Mouse (Mus musculus) layer of hippocampus, postnatal 25 days (tissue): ENCODE results near the gene Cenpm. TPM values are rescaled to one million over a fixed set of nuclear protein-coding genes. Genes with fewer than 3 reads are reported as not detected.
A peak's percentile ranks its signal among the peaks of the same experiment; 100 is the strongest.

Experiments used
- DNase-seq, 2 experiments: peaks; one replicate each; pipeline ENCODE4 v3.0.0; 2022; ENCODE audit warnings: mixed read lengths in 2 of 2, low spot score in 1 of 2; ENCODE audit errors: extremely low spot score in 1 of 2
- total RNA-seq, 2 experiments: library from RNA; stranded (reverse); gene quantifications; 2 replicates each; pipeline ENCODE4 v1.2.3; 2021

The Cenpm gene
- 1 to 10 TPM; 2.2 to 2.4 TPM for total RNA-seq

DNA sequence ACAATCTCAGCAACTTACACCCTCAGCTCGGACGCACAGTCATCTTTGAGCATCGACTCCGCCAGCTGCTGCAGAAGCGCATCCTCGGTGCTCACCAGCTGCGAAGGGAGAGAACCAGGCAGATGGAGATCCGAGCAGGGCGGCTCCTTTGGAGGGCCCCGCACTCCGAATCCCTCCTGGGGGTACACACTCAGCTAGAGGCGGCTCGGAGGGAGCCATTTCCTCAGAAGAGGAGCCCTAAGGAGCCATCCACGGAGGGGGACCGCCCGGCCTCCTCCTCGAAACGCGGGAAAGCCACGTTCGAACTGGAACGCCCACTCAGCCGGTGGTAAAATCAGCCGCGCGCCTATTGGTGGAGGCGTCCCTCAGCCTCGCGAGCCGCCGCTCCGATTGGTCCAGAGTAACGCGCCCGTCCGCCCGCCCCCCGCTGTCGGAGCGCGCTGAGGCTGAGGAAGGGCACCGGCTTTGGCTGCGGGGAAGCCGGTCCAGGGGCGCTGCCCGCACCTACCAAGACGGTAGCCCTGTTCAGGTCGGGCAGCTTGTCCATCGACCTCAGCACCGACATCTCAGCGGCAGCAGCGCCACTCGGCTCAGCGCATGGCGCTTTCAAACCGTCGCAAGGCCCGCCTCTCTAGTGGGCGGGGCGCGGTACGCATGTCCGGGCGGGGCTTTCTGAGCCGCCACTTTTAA lies at the start of gene Cenpm:
Cenpm (minus strand) TSS at position 634 of the 690 bp plus-strand sequence.
- peak; percentile 84 to 88 for DNase-seq

DNA sequence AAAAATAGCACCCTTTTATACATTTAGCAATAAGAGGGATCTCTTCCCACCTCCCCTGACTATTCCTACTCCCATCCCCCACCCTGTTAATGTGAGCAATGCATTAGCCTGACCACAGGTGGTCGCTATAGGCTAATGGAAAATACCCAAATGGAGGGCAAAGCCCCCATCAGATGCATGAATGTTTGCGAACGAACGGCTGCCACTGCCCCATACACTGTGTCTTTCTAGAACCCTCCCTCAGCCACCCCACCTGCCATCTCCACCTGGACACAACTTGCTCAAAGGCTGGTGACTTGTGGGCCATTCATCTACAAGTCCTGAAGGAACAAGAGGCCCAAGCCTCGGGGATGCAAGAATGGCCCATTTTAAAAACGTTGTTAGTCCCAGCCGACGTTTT lies 49.5 kb upstream of the Cenpm start:
- DNase-seq, result no peak

DNA sequence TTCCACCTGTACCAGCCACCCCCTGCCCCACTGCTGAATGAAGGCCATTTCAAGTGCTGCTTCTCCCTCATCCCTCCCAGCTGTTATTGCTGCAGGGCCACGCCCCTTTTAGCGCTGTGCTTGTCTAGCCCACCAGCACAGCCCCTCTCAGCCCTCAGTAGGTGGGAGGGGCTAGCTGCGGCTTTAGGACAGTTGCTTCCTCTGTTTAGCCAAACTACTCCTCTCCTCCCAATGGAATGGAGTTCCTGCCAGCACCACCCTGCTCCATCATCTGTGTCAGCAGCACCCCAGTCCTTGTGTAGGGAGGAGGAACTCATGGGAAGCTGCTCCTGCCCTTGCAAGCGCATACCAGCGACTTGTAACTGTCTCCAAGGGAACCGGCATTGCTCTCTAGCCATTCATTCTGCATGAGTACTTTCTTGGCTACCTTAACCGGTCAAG lies 48.7 kb upstream of the Cenpm start:
- DNase-seq, result no peak

DNA sequence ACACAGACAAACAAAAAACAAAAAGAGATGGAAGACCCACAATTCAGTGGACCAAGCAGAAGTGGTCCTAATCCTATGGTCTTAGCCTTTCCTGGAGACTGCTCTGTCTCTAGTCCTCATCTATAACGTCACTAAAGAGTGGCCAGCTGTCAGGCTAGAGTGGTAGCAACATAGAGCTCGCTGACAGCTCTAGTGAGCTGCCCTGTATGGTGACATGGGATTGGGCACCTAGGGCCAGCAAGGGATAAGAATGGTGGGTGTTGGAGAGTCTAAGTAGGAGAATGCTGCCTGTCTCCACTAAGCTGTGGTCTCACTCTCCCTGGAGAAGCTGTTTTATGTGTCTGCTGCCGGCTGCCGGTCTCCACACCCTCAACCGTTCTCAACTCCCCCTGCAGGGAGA lies 48.3 kb upstream of the Cenpm start:
- no peak for DNase-seq

DNA sequence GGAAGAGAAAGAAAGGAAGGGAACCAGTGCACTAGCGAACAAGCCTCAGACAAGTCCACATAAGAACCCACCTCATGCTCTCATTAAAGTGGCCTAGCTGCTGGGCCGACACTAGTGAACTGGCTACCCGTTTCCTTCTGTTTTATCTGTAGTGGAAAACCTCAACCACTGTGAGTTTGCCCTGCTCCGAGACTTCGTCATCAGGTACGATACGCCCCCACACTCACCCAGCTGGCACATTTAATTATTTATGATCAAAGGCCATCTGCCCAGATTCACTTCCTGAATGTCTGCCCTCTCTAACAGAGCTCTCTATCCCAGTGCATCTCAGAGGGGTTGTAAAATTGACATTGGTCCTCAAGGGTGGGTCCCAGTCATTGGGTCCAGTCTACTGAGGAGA lies 45.7 kb upstream of the Cenpm start:
- no peak for DNase-seq

DNA sequence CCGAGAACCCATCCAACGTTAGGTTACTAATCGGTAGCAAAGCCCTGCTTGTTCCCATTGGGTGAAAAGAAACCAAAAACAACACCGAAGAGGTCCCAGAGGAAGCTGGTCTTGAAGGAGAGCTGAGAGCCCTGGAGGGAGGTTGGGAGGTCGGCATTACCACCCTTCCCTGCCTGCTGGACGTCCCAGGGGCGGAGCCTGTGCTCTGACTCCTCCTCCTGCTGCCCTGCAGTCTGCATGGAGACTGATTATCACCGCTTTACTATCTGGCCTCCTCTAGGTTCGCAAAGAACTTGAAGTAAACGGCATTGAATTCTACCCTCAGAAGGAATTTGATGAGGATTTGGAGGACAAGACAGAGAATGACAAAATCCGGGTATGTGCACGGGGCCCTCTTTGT lies 41.6 kb upstream of the Cenpm start:
- no peak for DNase-seq

DNA sequence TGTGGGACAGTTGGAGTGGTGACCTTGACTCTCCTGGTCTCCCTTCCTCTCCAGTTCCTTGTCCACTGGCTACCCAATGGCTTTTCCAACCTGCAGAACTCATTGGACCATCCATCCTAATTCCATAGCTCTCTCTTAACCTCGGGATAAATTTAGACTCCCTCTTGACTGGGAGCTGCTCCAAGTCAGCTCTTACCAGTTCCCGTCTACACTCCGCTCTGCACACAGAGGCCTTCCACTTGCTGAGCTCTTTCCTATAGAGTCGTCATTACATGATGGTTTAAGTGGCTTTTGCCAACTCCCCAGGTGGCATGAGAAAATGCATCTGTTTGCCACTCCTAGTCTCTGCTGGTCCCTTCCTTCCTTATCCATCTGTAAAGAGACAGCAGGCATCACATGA lies 36.1 kb upstream of the Cenpm start:
- DNase-seq, result no peak

DNA sequence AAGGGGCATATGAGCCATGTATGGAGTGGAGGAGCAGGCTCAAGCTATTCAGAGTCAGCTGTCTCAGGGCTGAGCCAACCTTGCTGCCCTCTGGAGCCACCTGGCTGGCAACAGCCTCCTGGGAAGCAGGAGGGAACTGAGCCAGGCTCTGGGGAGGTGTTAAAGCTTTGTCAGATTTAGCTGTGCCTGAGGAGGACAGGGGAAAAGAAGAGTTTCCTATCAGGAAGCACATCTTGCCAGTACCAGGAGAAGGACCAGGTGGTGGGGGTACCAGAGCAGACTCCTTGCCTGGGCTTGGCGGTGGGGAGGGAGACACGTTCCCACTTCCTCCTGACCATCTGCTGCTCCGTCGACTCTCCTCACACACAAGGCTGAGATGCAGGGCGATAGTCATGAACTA lies 33.0 kb upstream of the Cenpm start:
- DNase-seq, result no peak

DNA sequence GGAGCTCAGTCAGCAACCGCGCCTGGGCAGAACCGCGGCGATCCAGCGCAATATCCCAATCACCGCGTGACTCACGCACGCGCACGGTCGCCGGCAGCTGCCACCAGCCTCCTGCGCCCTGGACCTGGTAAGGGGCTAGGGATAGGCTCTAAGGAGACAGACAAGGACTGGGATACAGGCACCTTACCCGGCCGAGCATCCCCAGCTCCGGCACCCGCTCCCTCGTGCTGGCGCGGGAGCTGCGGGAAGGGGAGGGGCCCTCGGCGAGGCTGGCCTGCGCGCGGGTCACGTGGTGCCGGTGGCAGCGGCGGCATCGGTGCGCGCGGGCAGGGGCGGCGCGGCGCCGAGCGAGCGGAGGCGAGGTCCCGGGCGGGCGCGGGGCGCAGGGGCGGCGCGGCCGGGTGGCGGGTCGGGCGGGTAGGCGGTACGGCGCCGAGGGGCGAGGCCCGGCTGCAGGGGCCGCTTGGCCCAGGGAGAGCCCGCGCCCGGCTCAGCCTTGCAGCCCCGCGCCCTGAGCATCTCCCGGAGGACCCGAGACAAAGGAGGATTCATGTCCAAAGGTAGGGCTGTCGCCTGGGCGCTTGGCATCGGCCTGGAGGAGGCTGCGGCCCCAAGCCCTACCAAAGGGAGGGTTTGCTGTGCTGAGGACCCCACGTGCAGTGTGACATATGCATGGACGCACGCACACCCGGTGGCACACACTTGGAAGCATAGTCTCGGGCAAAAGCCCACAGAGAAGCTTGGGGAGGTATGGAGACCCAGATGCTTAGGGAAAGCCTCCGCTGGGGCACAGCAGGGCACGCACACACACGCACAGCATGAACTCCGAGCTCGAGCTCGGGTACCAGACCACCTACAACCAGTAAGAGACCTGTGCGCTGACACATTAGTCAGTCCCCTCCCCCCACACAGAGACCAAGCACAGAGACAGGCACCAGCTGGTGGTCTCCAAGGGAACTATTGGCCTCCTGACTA lies 30.7 kb upstream of the Cenpm start:
- DNase-seq, result peak; percentile 73 to 77

DNA sequence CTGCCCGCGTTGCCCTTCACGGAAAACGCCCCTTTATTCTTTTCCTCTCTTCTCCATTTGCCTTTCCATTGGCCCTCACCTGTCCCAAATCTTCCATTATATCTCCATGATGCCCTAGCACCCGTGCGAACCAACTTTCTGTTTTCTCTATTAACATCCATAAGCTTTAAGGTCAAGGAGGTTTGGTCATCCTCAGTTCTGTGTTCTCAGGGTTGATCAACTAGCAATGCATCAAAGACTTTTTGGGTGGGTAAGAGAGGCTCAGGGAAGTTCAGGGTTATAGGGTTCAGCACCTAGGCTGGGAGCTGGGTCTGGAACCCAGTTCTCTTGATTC lies 30.0 kb upstream of the Cenpm start, which contains the start of gene Sept3:
Sept3 (plus strand) TSS at position 301 of the 334 bp plus-strand sequence.
- DNase-seq, result no peak

DNA sequence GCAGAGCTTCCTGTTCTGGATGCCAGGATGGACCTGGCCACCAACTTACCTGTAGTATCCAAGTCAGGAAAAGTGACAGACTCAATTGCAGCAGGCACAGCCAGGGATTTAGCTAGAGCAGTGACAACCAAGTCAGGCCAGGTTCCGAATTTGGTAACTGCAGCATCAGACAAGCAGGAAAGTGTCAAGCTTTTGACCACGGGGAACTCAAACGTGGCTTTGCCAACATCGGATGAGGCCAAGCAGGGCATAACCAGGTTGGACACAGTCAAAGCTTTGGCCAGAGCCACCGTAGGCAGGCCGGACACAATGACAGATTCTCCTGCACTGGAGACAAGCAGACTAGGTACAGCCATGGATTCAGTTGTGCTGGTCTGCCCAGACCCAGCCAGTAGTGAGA lies 27.7 kb upstream of the Cenpm start:
- no peak for DNase-seq

DNA sequence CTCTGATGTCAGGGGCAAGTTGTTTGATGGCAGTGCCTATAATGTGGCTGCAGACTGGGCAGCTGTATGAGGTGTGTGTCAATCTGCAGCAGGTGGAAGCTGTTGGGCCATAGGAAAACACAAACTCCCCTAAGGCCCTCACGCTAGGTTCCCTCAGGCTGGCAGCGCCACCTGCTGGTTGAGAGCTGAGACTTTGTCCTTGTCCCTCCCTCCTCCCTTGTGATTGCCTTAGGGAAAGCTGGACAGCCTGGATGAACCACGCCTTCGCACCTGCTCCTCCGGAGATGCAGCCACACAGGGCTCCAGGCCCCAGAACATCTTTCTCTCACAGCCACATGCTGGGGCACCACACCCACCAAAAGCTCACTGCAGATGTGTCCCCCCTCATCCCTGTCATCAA lies 26.7 kb upstream of the Cenpm start:
- peak; percentile 69 to 87 for DNase-seq

DNA sequence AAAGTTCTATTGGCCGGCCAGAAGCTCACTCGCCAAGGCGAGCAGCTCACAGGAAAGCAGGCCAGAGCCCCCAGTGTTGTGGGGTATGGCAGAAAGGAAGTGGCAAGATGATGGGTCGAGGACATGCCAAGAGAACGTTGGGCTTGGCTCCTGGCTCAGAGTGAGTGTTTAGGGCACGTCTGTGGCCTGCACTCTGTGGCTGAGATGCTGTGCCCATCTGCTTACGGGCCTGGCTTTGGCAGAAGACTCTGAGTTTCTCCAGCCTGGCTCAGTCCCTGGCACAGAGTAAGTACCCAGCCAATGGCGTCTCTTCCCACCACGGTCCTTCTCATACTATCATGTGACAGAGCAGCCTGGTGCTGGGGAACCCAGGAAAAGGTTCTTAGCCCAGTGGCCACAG lies 24.2 kb upstream of the Cenpm start:
- DNase-seq, result no peak

DNA sequence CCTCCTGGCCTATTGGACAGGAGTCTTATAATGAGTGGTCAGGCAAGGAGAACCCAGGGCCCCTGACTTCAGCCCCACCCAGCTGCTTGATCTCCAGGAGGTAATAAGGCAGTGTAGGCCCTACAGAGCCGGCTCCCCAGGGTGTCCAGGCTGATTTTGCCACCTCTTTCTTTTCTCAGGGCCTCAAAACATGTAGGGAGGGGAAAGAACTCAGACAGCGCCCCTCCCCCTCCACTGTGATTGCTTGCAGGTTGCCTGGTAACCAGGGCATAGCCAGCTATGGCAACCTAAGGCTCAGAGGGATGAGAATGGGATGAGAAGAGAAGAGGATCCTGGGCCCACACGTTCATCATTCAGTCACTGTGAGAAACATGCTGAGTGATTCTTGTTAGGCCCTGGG lies 23.6 kb upstream of the Cenpm start:
- peak in 1 of 2 experiments; percentile 67 for DNase-seq

DNA sequence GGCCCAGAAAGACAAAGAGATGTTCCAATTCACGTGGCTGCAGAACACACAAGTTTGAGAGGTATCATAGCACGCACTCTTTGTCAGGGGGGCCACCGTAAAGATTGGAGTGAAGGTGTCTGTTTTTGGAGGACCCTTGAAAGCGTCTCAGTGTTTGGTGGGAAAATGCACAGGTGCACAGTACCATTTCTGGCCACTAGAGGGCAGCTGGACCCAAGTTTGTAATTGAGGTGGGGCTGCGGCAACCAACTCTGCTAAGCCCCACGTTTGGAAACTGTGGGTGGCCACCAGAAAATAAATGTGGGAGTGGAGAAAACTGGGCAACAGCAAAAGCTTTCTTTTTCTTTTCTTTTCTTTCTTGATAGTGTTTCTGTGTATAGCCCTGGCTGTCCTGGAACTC lies 21.8 kb upstream of the Cenpm start:
- DNase-seq, result peak; percentile 72 to 85

DNA sequence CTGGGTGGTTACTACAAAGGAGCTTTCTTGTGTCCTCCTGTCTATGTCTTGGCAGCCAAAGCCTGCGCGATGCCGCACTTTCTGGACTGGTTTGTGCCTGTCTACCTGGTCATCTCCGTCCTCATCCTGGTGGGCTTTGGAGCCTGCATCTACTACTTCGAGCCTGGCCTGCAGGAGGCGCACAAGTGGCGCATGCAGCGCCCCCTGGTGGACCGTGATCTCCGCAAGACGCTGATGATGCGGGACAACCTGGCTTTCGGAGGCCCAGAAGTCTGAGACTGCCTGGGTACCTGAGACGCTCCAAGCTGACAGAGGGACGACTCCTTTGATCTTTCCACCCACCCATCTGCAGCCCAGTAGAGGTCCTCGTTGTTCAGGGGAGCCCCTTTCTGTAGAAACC lies 15.0 kb upstream of the Cenpm start:
- peak; percentile 68 to 87 for DNase-seq

DNA sequence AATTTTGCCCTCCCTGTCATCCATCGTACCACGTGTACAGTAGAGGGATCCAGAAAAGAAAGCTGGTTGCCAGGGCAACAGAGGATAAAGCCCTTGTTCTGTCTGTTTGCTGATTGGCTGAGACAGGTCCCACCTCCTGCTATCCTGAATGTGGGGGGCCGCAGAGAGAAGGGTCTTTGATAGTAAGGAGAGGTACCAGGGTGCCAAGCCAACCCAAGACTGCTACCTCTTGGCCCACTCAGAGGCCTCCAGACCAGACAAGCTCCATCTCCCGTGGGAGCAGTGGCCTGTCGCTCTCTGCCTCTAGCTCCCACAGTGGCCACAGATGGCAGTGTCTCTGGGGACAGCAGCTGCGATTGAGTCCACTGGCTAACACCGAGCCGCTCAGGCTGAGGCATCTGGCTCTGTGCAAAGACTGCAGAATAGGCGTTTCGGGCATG lies 11.4 kb upstream of the Cenpm start:
- peak; percentile 62 to 73 for DNase-seq

DNA sequence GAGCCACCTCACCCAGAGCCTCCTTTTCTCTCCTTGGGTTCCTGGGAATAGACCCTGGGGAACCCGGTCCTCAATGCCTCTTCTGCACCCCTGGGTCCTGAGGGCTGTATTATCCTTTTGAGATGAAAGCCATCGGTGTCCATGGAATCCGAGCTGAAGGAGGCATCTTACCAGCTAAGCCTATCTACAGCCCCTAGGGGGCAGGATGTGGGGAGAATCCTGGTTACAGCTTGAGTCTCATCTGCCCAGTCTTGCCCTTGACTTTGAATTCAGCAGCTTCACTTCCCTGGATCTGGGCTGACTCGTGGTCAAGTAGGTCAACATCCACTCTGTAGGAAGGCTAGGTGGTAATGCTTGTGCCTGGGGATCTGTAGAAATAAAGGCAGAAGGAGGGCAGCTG lies 10.7 kb upstream of the Cenpm start:
- DNase-seq, result no peak

DNA sequence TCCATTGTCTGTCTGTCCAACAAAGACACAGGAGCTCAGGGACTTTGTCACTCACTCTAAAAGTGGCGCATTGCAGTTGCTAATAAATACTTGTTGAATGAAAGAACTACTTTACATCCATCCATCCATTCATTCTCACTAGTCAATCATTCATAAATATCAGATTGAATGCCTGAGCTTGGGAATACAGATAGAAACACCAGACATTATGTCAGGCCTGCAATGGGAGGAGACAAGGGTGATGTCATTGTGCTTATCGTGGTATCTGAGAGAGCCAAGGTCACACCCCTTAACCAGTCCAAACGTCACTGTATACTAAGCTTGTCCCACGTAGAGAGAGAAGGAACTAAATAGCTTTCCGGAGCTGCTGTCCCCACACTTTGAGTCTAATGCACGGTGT lies 7.5 kb upstream of the Cenpm start, which contains the start of gene 1500009C09Rik:
1500009C09Rik (plus strand) TSS at position 301 of the 400 bp plus-strand sequence.
- no peak for DNase-seq

DNA sequence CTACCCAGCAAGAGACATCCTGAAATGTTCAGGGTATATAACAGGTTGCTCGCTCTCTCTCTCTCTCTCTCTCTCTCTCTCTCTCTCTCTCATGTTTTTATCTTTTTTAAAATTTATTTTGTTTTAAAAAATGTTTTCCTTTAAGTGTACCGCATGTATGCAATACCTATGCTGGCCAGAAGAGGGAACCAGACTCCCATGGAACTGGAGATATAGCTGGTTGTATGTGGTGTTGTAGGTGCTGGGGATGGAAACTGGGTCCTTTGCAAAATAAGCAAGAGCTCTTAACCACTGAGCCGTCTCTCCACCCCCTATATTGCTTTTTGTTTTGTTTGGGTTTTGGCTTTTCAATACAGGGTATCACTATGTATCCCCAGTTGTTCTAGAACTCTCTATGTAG lies 7.0 kb upstream of the Cenpm start:
- no peak for DNase-seq

DNA sequence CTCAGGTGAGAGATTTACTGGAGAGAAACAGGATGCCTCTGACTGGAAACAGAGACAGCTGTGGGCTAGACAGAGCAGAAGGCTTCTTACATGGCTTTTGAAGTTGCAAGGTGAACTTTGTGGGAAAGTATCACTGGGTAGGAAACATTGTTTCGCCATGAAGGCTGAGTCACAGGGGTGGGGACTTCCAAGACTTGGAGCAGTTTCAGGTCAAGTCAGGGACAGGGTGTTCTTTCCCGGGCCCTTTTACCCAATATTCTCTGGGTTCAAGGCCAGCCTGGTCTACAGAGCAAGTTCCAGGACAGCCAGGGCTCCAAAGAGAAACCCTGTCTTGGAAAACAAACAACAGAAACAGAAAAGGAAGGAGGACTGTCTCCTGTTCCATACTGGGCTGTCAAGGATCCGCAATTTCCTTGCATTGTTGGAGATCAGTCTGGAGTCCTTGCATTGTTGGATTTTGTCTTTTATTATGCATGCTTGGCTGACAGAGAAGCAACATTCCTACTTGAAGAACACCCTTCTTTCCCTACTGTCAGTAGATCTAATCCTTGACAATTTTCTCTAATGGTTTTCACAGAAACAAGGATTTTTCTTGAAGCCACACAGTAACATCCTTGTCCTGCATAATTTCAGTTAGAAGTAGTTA lies 2.7 kb upstream of the Cenpm start:
- DNase-seq, result no peak
